Mouse (Mus musculus) CD8-positive naive resting alpha-beta T cell, adult 2 months (primary cell): ENCODE data around the gene P2rx4.
A peak's percentile ranks its signal among the peaks of the same experiment; 100 is the strongest.

ENCODE experiments used
- DNase-seq, 2 experiments: peaks; one replicate each; pipeline ENCODE4 v3.0.0; 2022; ENCODE audit warnings: low read depth in 2 of 2, low spot score in 2 of 2

P2rx4 gene

DNA sequence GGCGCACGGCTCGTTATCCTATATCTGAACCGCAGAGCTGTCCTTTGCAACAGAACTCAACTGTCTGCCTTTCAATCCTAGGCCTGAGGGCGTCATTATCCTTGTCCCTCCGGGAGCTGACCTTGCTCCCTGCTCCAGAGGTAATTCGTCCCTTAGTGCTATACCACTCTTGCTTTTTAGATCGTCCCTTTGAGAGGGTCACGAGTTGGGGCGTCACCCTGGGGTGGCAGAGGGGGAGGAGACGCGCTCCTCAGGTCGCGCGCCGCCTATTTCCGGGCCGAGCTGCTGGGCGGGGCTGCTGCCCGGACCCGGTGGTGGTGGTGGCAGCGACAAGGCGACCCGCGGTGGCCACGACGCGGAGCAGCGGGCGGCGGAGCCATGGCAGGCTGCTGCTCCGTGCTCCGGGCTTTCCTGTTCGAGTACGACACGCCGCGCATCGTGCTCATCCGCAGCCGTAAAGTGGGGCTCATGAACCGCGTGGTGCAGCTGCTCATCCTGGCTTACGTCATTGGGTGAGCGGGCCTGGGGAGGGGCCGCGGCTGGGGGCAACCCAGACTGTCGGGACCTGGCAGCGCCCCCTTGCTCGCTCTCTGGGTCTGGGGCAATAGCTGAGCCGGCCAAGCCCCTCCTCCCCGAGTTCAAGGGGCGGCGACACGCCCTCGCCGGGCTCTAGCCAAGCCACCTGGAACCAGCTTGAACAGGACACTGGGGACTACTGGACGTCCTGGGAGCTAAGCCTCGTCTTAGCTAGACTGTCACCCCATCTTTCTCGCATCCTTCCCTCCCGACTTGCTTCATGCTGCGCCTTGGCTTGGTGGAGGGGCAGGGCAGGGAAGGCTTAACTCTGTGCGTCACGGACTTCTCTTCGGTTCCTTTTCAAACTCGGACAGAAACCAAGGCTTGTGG is at the start of gene P2rx4:
TSS of gene P2rx4 (plus strand) at position 269 of the 906 bp plus-strand sequence.
- DNase-seq = peak; percentile 86 to 89

DNA sequence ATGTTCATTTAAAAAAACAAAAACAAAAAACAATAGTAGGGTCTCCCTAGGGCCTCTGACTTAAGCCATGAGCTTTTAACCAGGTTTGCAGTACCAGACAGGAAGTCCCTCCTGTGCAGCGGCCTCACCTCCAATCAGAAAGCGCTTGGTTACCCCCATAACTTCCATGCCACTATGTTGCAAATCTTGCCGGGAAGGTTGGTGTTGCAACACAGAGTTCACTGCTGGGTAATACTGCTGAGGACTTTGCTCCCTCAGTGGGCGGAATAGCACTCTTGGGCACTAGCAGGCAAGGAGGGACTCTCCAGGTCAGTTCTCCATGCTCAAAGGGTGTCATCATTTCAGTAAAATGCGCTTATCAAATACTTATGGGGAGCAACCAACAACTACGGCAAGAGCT is 44.8 kb upstream of the P2rx4 start:
- DNase-seq = no peak

DNA sequence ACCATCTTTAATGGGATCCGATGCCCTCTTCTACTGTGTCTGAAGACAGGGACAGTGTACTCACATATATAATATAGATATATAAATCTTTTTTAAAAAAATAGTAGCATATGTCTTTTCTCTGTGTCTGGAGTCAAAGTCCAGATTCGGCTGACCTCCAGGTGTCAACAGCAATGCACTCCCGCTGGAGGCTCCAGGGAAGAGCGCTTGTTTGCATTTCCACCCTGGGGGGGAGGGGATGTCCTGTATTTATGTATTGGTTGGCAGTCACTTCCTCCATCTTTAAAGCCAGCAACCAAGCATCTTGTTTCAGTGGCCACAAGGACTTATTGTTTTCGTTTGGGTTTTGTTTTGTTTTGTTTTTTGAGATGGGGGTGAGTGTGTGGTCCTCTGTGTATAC is 42.3 kb upstream of the P2rx4 start:
- DNase-seq = no peak

DNA sequence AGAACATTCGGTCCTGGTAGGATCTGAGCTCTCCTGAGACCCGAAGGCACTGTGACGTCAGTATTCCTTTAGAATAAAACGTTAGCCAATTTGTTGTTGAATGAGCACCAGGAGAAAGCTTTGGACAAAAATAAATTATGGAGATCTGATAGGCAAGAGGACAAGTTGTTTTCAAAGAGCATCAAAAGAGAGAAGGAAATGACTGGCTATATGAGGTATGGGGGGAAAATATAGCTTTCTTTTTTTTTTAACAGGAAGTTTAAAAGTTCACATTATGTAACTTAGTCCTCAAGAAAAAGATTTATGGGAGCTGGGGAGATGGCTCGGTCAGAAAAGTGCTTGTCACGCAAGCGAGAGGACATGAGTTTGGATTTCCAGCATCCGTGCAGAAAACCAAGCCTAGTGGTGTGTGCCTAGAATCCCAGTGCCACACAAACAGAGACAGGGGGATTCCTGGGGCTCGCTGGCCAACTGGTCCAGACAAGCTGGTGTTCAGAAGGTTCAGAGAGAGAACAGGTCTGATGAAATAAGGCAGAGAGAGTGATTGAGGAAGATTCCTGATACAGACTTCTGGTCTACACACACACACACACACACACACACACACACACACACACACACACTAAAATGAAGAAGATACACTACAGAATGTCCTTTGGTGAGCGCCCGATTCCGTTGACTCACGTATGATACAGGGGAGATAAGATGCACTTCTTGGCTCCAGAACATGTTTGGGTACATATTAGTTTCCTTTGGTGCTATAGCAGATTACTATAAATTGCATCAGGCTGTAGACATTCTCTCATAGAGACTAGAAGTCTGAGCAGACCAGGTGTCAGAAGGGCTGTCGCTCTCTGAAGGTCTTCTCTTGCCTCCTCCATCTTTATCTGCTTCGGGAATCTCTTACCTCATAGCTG is 38.1 kb upstream of the P2rx4 start:
- no peak for DNase-seq

GRCm38 (mm10) chr5:122671641-122672040 is 35.7 kb upstream of the P2rx4 start:
- peak; percentile 27 to 53 for DNase-seq

GRCm38 (mm10) chr5:122672298-122672697 is 35.0 kb upstream of the P2rx4 start:
- DNase-seq = no peak

DNA sequence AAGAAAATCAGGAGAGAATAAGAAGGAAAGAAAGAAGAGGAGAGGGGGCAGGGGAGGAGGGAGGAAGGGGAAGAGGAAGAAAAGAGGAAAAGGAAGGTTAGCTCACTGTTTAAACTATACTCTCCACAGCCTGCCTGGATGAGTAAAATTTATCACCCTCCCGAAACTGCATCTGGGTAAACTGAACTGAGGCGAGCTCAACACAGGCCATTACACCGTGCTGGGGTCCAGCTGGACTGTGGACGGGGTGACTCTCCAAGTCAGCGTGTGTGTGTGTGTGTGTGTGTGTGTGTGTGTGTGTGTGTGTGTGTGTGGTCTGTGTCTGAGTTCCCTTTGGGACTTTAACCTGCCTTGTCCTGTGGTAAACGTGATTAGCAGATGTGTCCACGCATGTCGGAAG is 31.3 kb upstream of the P2rx4 start:
- no peak for DNase-seq

GRCm38 (mm10) chr5:122677983-122678382 is 29.4 kb upstream of the P2rx4 start:
- peak; percentile 12 to 17 for DNase-seq

DNA sequence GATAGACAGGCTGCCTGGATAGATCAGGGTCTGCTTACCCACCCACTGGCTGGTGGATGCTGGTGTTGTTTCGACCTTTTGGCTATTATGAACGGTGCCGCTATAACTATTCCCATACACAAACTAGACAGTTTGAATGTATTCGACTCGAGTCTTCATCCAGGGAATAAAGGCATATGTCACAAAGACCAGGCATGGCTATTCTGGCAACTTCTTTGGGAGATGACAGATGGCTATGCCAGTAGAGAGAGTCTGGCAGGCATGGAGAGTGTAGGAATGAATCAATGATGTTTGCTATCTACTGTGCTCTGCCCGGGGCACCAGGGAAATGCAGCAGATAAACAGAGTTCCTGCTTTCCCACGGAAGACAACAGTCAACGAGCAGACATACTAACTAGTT is 27.5 kb upstream of the P2rx4 start:
- DNase-seq = no peak

DNA sequence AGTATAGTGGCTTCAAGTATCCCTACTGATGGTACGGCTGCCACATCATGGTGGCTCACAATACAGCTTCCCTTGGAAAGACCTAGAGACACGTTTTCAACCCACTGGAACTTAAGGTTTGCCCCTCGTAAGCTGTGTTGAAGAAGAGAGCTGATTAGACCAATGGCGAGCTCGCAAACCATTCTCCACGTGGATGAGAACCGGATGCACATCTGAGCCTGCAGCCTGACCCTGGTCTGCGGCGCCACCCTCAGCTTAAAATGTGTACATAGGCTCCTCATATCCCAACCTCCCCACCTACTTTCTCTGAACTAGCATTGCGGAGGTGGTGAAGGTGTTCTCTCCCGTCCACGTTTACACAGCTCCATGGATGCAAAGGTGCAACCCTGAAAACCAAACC is 26.1 kb upstream of the P2rx4 start:
- no peak for DNase-seq

DNA sequence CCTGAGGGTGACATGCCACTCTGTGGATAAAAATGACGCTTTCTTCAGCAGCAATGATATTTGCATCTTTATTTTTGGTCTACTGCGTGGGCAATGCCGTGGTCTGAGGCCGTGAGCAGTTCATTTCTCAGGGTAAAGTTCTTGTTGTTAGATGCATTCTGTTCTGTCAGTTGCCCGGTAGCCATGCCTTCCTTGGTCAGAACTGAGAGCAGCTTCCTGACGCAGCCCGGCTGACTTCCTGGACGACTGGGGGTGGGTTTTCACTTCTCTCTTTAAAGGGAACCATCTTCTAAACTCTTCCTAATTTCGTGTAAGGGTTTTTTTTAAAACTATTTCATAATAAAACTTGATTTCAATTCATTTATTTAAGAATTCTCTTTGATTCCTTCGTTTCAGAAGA is 23.4 kb upstream of the P2rx4 start:
- no peak for DNase-seq

GRCm38 (mm10) chr5:122687391-122687790 is 20.0 kb upstream of the P2rx4 start:
- no peak for DNase-seq

GRCm38 (mm10) chr5:122689153-122689552 is 18.2 kb upstream of the P2rx4 start:
- DNase-seq = no peak

- no peak for DNase-seq
These were observed 16.9 kb upstream of the P2rx4 start for GRCm38 (mm10) chr5:122690486-122690885.

DNA sequence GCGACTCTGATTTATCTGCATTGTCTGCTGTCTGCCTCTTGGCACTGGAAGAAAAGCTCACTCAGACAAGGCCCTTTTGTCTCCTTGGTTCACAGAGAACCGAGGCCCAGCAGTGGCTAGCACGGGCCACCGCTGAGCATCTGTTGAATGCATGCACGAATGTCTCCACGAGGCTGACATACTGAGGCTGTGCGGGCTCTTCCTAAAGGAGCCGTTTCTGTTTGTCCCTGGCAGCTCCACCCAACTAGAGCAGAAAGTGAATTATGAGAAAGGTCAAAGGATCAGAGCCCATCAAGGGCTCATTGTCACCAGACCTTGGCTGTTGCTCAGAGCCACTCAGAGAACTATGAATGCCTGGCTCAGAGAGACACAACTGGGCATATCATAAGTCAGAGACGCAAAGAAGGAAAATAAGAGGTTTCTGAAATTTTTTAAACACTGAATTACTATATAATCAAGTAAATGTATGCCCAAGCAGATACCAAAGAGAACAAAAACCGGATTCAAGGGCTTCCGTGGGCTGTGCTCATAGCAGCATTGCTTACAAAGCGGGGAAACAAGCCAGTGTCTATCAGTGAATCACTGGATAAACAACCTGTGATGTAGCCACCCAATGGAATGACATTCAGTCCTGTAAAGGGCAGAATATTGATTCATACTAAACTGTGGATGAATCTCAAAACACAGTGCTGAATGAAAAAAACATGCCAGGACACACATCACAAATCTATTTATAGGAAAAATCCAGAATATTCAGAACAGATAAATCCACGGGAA is 13.7 kb upstream of the P2rx4 start:
- no peak for DNase-seq

DNA sequence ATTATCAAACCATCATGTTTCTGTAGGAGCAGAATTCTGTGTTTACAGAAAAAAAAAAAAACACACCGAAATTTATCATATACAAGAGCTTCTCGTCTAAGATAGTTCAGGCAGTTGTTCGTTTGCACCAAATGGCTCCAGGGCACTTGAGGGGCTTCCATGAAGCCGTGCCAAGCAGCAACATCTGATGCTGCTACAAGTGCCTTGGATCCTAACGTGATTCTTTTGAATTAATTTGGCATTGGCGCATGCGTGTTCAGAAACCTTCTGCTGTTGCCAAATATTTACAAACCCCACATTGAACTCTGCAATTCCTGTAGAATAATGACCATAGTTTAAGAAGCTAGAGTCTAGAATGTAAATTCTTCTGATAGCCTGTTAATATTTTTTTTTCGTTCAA is 11.8 kb upstream of the P2rx4 start:
- DNase-seq = no peak

GRCm38 (mm10) chr5:122698041-122698700 is 9.2 kb upstream of the P2rx4 start:
- peak; percentile 29 to 52 for DNase-seq

DNA sequence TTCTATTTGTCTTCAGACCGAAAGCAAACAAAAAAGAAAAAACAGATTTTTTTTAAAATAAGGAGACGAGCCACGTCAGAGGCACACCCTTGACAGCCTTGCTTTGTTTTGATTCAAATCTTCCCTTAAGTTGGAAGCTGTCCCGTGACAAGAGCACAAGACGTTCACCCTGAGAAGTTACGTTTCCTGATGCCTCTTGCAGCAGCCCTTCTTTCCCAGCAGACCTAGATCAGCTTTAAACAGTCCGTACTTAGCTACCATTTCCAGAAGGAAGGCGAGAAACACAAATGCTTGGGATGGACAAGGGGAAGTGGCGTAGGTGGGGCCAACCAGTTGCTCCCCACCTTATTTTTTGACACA is 8.7 kb upstream of the P2rx4 start:
- DNase-seq = peak in 1 of 2 experiments; percentile 25

GRCm38 (mm10) chr5:122700109-122700836 is 7.1 kb upstream of the P2rx4 start:
- DNase-seq = no peak

DNA sequence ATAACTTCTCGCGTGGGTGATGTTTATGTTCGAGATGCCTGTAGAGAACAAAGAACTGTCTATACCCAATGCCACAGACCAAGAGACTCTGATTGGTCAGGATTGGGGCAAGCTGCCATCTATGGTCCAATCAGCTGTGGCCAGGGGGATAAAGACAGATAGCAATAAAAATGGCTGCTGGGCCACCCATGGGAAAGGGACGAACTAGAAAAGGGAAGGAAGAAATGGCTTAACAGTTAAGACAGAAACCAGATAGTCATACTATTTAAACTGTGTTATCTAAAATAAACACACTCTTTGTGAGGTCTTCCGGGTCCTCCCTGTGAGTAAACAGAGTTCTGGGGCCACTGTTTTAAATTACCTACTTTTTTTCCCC is 6.5 kb upstream of the P2rx4 start:
- no peak for DNase-seq
